Mouse (Mus musculus): ENCODE measurements at regions not wholly inside any gene's neighbourhood (a gene's known extent, or its start where the extent isn't known, plus 50 kb on each side); places are given as distances from the start of the nearest gene placed in this dataset.

DNA sequence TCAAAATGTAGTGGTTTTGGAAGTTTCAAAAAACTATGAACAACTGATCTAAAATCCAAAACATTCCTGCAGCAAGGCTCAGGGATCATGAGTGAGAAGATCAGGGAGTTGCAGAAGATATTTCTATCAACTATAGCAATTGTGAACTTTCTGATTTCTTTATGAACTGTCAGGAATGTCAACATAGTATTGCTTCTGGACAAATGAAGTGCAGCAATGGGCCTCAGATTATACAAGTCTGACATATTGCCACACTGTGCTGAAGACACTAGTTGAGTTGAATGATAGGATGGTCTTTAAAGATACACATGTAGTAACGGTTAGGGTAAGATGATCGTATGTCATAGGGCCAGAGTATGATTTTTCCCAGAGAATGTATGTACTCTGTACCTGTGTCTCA is 290.4 kb upstream of the Meox2 start:
- TF ChIP-seq CTCF (IDR thresholded peaks at IDR 0.05 in 2 of 3, conservative IDR thresholded peaks at IDR 0.05 in 1 of 3; ENCODE audit: control insufficient read depth in 1 of 3, insufficient read depth in 1 of 3, low read depth in 2 of 3, low read length in 3 of 3, poor library complexity in 1 of 3, severe bottlenecking in 1 of 3) = no peak
- no peak for TF ChIP-seq GATA1 (IDR thresholded peaks at IDR 0.05; ENCODE audit: low read depth, low read length)
- no peak for TF ChIP-seq TCF12 (IDR thresholded peaks at IDR 0.05; ENCODE audit: low read depth, low read length)
- no peak for TF ChIP-seq TAL1 (IDR thresholded peaks at IDR 0.05; ENCODE audit: low read length)
- no peak for TF ChIP-seq MYB (IDR thresholded peaks at IDR 0.05; ENCODE audit: low read depth, low read length)
